Mouse (Mus musculus): ENCODE results near the gene Kdm6b. TPM values are rescaled to one million over a fixed set of nuclear protein-coding genes. Genes with fewer than 3 reads are reported as not detected.
A peak's percentile ranks its signal among the peaks of the same experiment; 100 is the strongest.

Gene Kdm6b
- polyA plus RNA-seq, 1 experiment from 2014 or later = 22.0 TPM

DNA sequence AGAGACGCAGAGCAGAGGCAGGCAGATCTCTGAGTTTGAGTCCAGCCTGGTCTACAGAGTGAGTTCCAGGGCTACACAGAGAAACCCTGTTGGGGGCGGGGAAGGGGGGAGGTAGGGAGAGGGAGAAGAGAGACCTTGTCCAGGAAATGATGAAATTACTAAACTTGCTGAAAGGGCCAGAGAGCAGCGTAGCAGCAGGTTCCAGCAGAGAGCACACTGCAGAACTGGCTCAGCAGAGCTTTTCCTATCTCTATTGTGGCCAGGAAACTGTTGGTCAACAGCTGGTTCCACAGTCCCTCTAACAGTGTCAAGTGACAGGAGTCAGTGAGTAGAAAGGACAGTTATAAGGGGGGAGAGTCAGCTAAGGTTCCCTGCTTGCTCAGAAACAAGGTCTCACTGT, 33.9 kb downstream of the Kdm6b start:
- H3K9ac ChIP-seq (ENCODE audit: low read length) = no peak overlapping the region
- H3K4me2 ChIP-seq (ENCODE audit: low read length) = no peak overlapping the region
- 69% methylated on average over 3 of the region's 3 CpGs for WGBS

GRCm38 (mm10) chr11:69377766-69378165, 35.7 kb downstream of the Kdm6b start:
- H3K4me3 ChIP-seq (ENCODE audit: control insufficient read depth in 1 of 2, insufficient read depth in 1 of 2, low read depth in 1 of 2, low read length in 2 of 2) = no peak overlapping the region
- H3K9me3 ChIP-seq (ENCODE audit: control insufficient read depth, low read length) = no peaks in the 10 kb centered on the region
- no peak overlapping the region for H3K9ac ChIP-seq (ENCODE audit: low read length)
- no peak for ATAC-seq (ENCODE audit: insufficient number of reproducible peaks, insufficient read depth, low FRiP score, low read depth)
- H3K36me3 ChIP-seq (ENCODE audit: control insufficient read depth, insufficient read depth, low read length) = peaks cover 21% of the 10 kb centered on the region; the same call in 1 of the 2 replicates
- no peak overlapping the region for H3K27ac ChIP-seq (replicated peaks in 1 of 2; ENCODE audit: control insufficient read depth in 1 of 2, insufficient read depth in 1 of 2, low read depth in 2 of 2, low read length in 2 of 2)
- WGBS = 59% methylated on average over 3 of the region's 3 CpGs
- no peak overlapping the region for H3K4me2 ChIP-seq (ENCODE audit: low read length)
- H3K27me3 ChIP-seq (ENCODE audit: control insufficient read depth, insufficient read depth, low read length) = no peaks in the 10 kb centered on the region
- peaks cover 4 to 16% of the 10 kb centered on the region in 2 experiments; a peak in 2 of 4 replicates for H3K4me1 ChIP-seq (ENCODE audit: control insufficient read depth in 2 of 2, insufficient read depth in 2 of 2, low read length in 2 of 2)

More for the DNA sequence above, 33.9 kb downstream of the Kdm6b start:
- H3K36me3 ChIP-seq (ENCODE audit: control insufficient read depth, insufficient read depth, low read length) = 0 out of 2 replicates have a peak, but pooled peaks cover 11% of the 10 kb centered on the region
- H3K27ac ChIP-seq (replicated peaks in 1 of 2; ENCODE audit: control insufficient read depth in 1 of 2, insufficient read depth in 1 of 2, low read depth in 2 of 2, low read length in 2 of 2) = no peak overlapping the region
- H3K4me3 ChIP-seq (ENCODE audit: control insufficient read depth in 1 of 2, insufficient read depth in 1 of 2, low read depth in 1 of 2, low read length in 2 of 2) = no peak overlapping the region
- no peak for ATAC-seq (ENCODE audit: insufficient number of reproducible peaks, insufficient read depth, low FRiP score, low read depth)
- no peaks in the 10 kb centered on the region for H3K27me3 ChIP-seq (ENCODE audit: control insufficient read depth, insufficient read depth, low read length)
- H3K4me1 ChIP-seq (ENCODE audit: control insufficient read depth in 2 of 2, insufficient read depth in 2 of 2, low read length in 2 of 2) = peaks cover 7 to 16% of the 10 kb centered on the region in 2 experiments; a peak in 2 of 4 replicates
- H3K9me3 ChIP-seq (ENCODE audit: control insufficient read depth, low read length) = no peaks in the 10 kb centered on the region

GRCm38 (mm10) chr11:69375646-69376045, 37.8 kb downstream of the Kdm6b start:
- no peaks in the 10 kb centered on the region for H3K27me3 ChIP-seq (ENCODE audit: control insufficient read depth, insufficient read depth, low read length)
- 84% methylated on average over 4 of the region's 4 CpGs for WGBS

DNA sequence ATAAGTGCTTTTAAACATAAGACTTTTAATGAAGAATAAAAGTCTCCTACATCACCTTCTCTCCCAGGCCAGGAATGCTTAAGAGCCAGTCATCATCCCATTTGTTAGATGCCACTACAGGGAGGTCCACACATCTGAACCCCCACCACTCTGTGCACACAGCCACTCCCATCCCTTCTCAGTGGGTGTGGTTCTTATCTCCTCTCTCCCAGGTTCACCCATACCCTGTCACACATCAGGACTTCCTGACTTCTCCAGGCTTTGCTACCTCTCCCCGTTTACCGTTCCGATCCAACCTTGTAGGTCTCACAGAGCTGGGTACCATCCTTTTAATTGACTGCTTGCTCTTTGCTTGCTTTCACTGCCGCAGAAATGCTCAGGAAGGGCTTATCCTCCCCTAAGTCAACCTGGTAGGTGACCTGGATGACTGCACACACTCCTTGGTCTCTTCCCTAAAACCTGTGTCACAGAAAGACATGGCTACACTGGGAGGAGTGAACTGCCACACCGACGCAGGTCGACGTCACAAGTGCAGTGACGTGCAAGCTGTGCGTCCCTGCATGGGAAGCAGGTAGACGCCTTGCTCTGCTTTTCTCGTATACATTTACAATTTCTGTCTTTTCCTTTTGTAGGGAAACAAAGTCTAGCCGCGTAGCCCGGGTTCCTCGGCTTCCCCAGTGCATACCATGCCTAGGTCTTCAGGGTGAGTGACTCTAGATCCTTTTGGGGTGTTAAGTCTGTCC, 40.1 kb downstream of the Kdm6b start:
- Histone ChIP-seq H3K9me3 (ENCODE audit: control insufficient read depth, low read length) (no peaks in the 10 kb centered on the region), H3K4me1 (ENCODE audit: control insufficient read depth in 2 of 2, insufficient read depth in 2 of 2, low read length in 2 of 2) (peaks cover 11 to 31% of the 10 kb centered on the region in 2 experiments), H3K4me2 (ENCODE audit: low read length) (no peak overlapping the region), H3K27ac (replicated peaks in 1 of 2; ENCODE audit: control insufficient read depth in 1 of 2, insufficient read depth in 1 of 2, low read depth in 2 of 2, low read length in 2 of 2) (no peak overlapping the region), H3K4me3 (ENCODE audit: control insufficient read depth in 1 of 2, insufficient read depth in 1 of 2, low read depth in 1 of 2, low read length in 2 of 2) (no peak overlapping the region), H3K9ac (ENCODE audit: low read length) (no peak overlapping the region), H3K27me3 (ENCODE audit: control insufficient read depth, insufficient read depth, low read length) (no peaks in the 10 kb centered on the region), H3K36me3 (ENCODE audit: control insufficient read depth, insufficient read depth, low read length) (peaks cover 21% of the 10 kb centered on the region; the same call in 1 of the 2 replicates)
- no peak for ATAC-seq (ENCODE audit: insufficient number of reproducible peaks, insufficient read depth, low FRiP score, low read depth)
- 90% methylated on average over 16 of the region's 16 CpGs for WGBS

More at GRCm38 (mm10) chr11:69375646-69376045, 37.8 kb downstream of the Kdm6b start:
- H3K27ac ChIP-seq (replicated peaks in 1 of 2; ENCODE audit: control insufficient read depth in 1 of 2, insufficient read depth in 1 of 2, low read depth in 2 of 2, low read length in 2 of 2) = no peak overlapping the region
- no peak overlapping the region for H3K4me3 ChIP-seq (ENCODE audit: control insufficient read depth in 1 of 2, insufficient read depth in 1 of 2, low read depth in 1 of 2, low read length in 2 of 2)
- H3K9ac ChIP-seq (ENCODE audit: low read length) = no peak overlapping the region
- peaks cover 21% of the 10 kb centered on the region; the same call in 1 of the 2 replicates for H3K36me3 ChIP-seq (ENCODE audit: control insufficient read depth, insufficient read depth, low read length)
- ATAC-seq (ENCODE audit: insufficient number of reproducible peaks, insufficient read depth, low FRiP score, low read depth) = no peak
- H3K4me2 ChIP-seq (ENCODE audit: low read length) = no peak overlapping the region
- H3K4me1 ChIP-seq (ENCODE audit: control insufficient read depth in 2 of 2, insufficient read depth in 2 of 2, low read length in 2 of 2) = peaks cover 12 to 25% of the 10 kb centered on the region in 2 experiments
- no peaks in the 10 kb centered on the region for H3K9me3 ChIP-seq (ENCODE audit: control insufficient read depth, low read length)

GRCm38 (mm10) chr11:69372780-69373170, 40.7 kb downstream of the Kdm6b start:
- no peaks in the 10 kb centered on the region for H3K27me3 ChIP-seq (ENCODE audit: control insufficient read depth, insufficient read depth, low read length)
- no peak for ATAC-seq (ENCODE audit: insufficient number of reproducible peaks, insufficient read depth, low FRiP score, low read depth)
- no peak overlapping the region for H3K4me2 ChIP-seq (ENCODE audit: low read length)
- H3K4me3 ChIP-seq (ENCODE audit: control insufficient read depth in 1 of 2, insufficient read depth in 1 of 2, low read depth in 1 of 2, low read length in 2 of 2) = no peak overlapping the region
- 55% methylated on average over 3 of the region's 3 CpGs for WGBS
- no peak overlapping the region; the same call in 1 of the 2 replicates for H3K9ac ChIP-seq (ENCODE audit: low read length)
- H3K36me3 ChIP-seq (ENCODE audit: control insufficient read depth, insufficient read depth, low read length) = peaks cover 21% of the 10 kb centered on the region; the same call in 1 of the 2 replicates
- H3K27ac ChIP-seq (replicated peaks in 1 of 2; ENCODE audit: control insufficient read depth in 1 of 2, insufficient read depth in 1 of 2, low read depth in 2 of 2, low read length in 2 of 2) = peak overlapping the region in 1 of 2 experiments; percentile 14; a peak in 1 of 4 replicates
- H3K4me1 ChIP-seq (ENCODE audit: control insufficient read depth in 2 of 2, insufficient read depth in 2 of 2, low read length in 2 of 2) = peaks cover 13 to 35% of the 10 kb centered on the region in 2 experiments
- no peaks in the 10 kb centered on the region for H3K9me3 ChIP-seq (ENCODE audit: control insufficient read depth, low read length)

DNA sequence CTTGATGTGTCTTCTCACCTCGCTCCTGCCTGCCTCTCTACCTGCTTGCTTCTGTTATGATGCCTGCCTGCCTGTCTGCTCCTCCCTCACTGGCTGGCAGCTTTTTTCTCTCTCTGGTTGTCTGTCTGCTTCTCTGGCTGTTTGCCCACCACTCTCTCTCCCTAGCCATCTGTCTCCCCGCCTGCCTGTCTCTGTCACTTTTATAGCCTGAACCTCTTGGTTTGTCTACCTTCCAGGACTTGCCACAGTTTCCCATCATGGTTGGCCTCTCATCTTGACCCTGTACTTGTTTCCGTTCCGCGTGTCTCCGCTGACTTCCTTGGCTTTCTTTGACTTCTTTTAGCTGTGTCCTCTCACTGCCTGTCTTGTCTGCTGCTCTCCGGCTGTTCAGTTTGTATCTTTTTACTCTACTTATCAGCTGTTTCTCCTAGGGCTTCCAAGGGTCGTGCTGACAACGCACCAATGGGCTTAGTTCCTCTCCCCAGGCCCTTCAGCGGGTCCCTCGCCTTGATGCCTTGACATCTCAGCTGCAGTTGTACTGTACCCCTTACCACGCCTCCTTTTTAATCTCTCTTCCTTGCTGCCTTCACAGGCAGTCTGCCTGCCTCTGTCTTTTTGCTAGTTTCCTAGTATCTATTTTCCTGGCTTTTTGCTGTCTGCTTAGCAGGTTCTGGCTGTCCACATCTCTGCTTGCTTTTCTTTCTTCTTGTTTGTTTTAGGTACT, 41.3 kb downstream of the Kdm6b start:
- H3K27ac ChIP-seq (replicated peaks in 1 of 2; ENCODE audit: control insufficient read depth in 1 of 2, insufficient read depth in 1 of 2, low read depth in 2 of 2, low read length in 2 of 2) = peak overlapping the region; percentile 14 to 27; a peak in 2 of 4 replicates
- H3K27me3 ChIP-seq (ENCODE audit: control insufficient read depth, insufficient read depth, low read length) = no peaks in the 10 kb centered on the region
- peaks cover 18 to 40% of the 10 kb centered on the region in 2 experiments for H3K4me1 ChIP-seq (ENCODE audit: control insufficient read depth in 2 of 2, insufficient read depth in 2 of 2, low read length in 2 of 2)
- peaks cover 21% of the 10 kb centered on the region; the same call in 1 of the 2 replicates for H3K36me3 ChIP-seq (ENCODE audit: control insufficient read depth, insufficient read depth, low read length)
- 0 out of 2 replicates have a peak overlapping the region, but pooled peaks have one; percentile 2 for H3K4me2 ChIP-seq (ENCODE audit: low read length)
- H3K4me3 ChIP-seq (ENCODE audit: control insufficient read depth in 1 of 2, insufficient read depth in 1 of 2, low read depth in 1 of 2, low read length in 2 of 2) = no peak overlapping the region
- 15% methylated on average over 12 of the region's 12 CpGs for WGBS
- H3K9ac ChIP-seq (ENCODE audit: low read length) = peak overlapping the region; percentile 25; the same call in 1 of the 2 replicates
- no peaks in the 10 kb centered on the region for H3K9me3 ChIP-seq (ENCODE audit: control insufficient read depth, low read length)
- no peak for ATAC-seq (ENCODE audit: insufficient number of reproducible peaks, insufficient read depth, low FRiP score, low read depth)

DNA sequence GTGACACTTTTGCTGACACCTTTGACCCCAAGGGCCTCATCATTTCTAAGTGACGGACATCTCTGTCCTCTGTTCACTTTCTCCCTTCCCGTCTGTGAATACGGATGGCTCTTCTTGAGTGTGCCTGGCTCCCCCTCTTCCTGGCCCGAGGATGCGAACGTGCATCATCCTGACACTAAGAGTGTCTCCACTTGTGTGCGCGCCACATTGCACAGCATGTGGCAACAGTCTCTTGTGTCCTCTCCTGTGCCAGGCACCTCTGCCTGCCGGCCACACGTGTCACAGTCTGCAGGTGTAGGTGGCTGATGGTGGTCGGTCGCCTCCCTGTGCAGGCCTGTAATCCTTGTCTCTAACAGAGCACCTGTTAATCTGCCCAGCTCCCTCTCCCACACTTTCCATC, 41.9 kb downstream of the Kdm6b start:
- H3K4me2 ChIP-seq (ENCODE audit: low read length) = no peak overlapping the region
- H3K4me1 ChIP-seq (ENCODE audit: control insufficient read depth in 2 of 2, insufficient read depth in 2 of 2, low read length in 2 of 2) = peaks cover 18 to 43% of the 10 kb centered on the region in 2 experiments
- no peak for ATAC-seq (ENCODE audit: insufficient number of reproducible peaks, insufficient read depth, low FRiP score, low read depth)
- WGBS = 64% methylated on average over 12 of the region's 12 CpGs
- H3K4me3 ChIP-seq (ENCODE audit: control insufficient read depth in 1 of 2, insufficient read depth in 1 of 2, low read depth in 1 of 2, low read length in 2 of 2) = no peak overlapping the region
- H3K36me3 ChIP-seq (ENCODE audit: control insufficient read depth, insufficient read depth, low read length) = peaks cover 17% of the 10 kb centered on the region; the same call in 1 of the 2 replicates
- H3K9me3 ChIP-seq (ENCODE audit: control insufficient read depth, low read length) = no peaks in the 10 kb centered on the region
- no peaks in the 10 kb centered on the region for H3K27me3 ChIP-seq (ENCODE audit: control insufficient read depth, insufficient read depth, low read length)
- H3K27ac ChIP-seq (replicated peaks in 1 of 2; ENCODE audit: control insufficient read depth in 1 of 2, insufficient read depth in 1 of 2, low read depth in 2 of 2, low read length in 2 of 2) = 0 out of 4 replicates have a peak overlapping the region, but pooled peaks of 1 of the 2 experiments have one; percentile 14
- 0 out of 2 replicates have a peak overlapping the region, but pooled peaks have one; percentile 25 for H3K9ac ChIP-seq (ENCODE audit: low read length)
